Mouse (Mus musculus) heart, postnatal 4 days (tissue): ENCODE data around the gene Ccdc86. TPM values are rescaled to one million over a fixed set of nuclear protein-coding genes. Genes with fewer than 3 reads are reported as not detected.

Source experiments
- DNase-seq: peaks from one replicate; pipeline ENCODE4 v3.0.0; 2021
- total RNA-seq, 2 experiments: library from RNA; stranded (reverse); gene quantifications; 2 replicates each; pipeline ENCODE4 v1.2.3; 2021

Ccdc86 gene
- total RNA-seq, 2 experiments from 2014 or later = 10.6 to 11.3 TPM

- no peak for DNase-seq
Observed at GRCm38 (mm10) chr19:10949558-10949957, 492 bp upstream of the Ccdc86 start.

GRCm38 (mm10) chr19:10948416-10948815 lies 650 bp downstream of the Ccdc86 start:
- no peak for DNase-seq

GRCm38 (mm10) chr19:10947219-10947618 lies 1.8 kb downstream of the Ccdc86 start:
- DNase-seq = no peak

- DNase-seq = no peak
Observed at GRCm38 (mm10) chr19:10946506-10946905, 2.6 kb downstream of the Ccdc86 start.

GRCm38 (mm10) chr19:10943955-10944354 lies 5.1 kb downstream of the Ccdc86 start:
- DNase-seq = no peak

- no peak for DNase-seq
Observed at GRCm38 (mm10) chr19:10940801-10941457, 8.1 kb downstream of the Ccdc86 start.

- peak; percentile 74 for DNase-seq
Observed at GRCm38 (mm10) chr19:10940097-10940800, 8.8 kb downstream of the Ccdc86 start.

GRCm38 (mm10) chr19:10938771-10939170 lies 10.3 kb downstream of the Ccdc86 start:
- no peak for DNase-seq

GRCm38 (mm10) chr19:10937110-10937563 lies 11.9 kb downstream of the Ccdc86 start, which contains the start of gene Ptgdr2:
Gene Ptgdr2 (plus strand): TSS chr19:10937160.
- DNase-seq = no peak

GRCm38 (mm10) chr19:10936077-10936476 lies 13.0 kb downstream of the Ccdc86 start:
- DNase-seq = no peak

- DNase-seq = no peak
Observed at GRCm38 (mm10) chr19:10935029-10935428, 14.0 kb downstream of the Ccdc86 start.

- DNase-seq = no peak
Observed at GRCm38 (mm10) chr19:10930641-10931040, 18.4 kb downstream of the Ccdc86 start.

GRCm38 (mm10) chr19:10926666-10927065 lies 22.4 kb downstream of the Ccdc86 start:
- DNase-seq = no peak

- DNase-seq = no peak
Observed at GRCm38 (mm10) chr19:10926123-10926621, 22.9 kb downstream of the Ccdc86 start.

- DNase-seq = no peak
Observed at GRCm38 (mm10) chr19:10924220-10924619, 24.8 kb downstream of the Ccdc86 start.

GRCm38 (mm10) chr19:10921058-10921457 lies 28.0 kb downstream of the Ccdc86 start:
- DNase-seq = no peak

GRCm38 (mm10) chr19:10920532-10920931 lies 28.5 kb downstream of the Ccdc86 start, which contains the start of gene Zp1:
Gene Zp1 (minus strand): TSS chr19:10920632.
- no peak for DNase-seq

- no peak for DNase-seq
Observed at GRCm38 (mm10) chr19:10918321-10918991, 30.6 kb downstream of the Ccdc86 start.

- DNase-seq = no peak
Observed at GRCm38 (mm10) chr19:10916506-10916905, 32.6 kb downstream of the Ccdc86 start.

- no peak for DNase-seq
Observed at GRCm38 (mm10) chr19:10914870-10915269, 34.2 kb downstream of the Ccdc86 start.

GRCm38 (mm10) chr19:10914291-10914690 lies 34.8 kb downstream of the Ccdc86 start:
- DNase-seq = peak; percentile 42

GRCm38 (mm10) chr19:10909087-10909721 lies 39.9 kb downstream of the Ccdc86 start:
- peak; percentile 54 for DNase-seq

- DNase-seq = peak; percentile 79
Observed at GRCm38 (mm10) chr19:10907891-10908290, 41.2 kb downstream of the Ccdc86 start.
